ENCODE assay signal across 13 mouse cellular contexts in genomic region chr12:112350733-112351132, GRCm38 (mm10).
DNase-seq lines count a peak whose midpoint lies in the region; ATAC-seq and TF ChIP-seq lines count a peak whose summit lies in the region.
"Had no signal": no experiment of that assay in that cellular context is flagged by ENCODE, and none has a peak within 500 bp of the region (broad histone marks: within the 10 kb centered on the region; RNA-seq: fewer than 3 reads in every experiment).

No protein-coding gene starts in this region.

- no peaks in the 10 kb centered on the region for H3K36me3 ChIP-seq in forebrain, embryonic 13.5 days (ENCODE audit: poor library complexity, severe bottlenecking)
- H3K36me3 ChIP-seq in forebrain, embryonic 12.5 days (replicated peaks), result no peaks in the 10 kb centered on the region
- H3K36me3 ChIP-seq in kidney, embryonic 15.5 days, result no peaks in the 10 kb centered on the region
- no peaks in the 10 kb centered on the region for H3K36me3 ChIP-seq in forebrain, postnatal 0 days (ENCODE audit: insufficient read depth)
- no peaks in the 10 kb centered on the region for H3K36me3 ChIP-seq in intestine, embryonic 16.5 days (ENCODE audit: control insufficient read depth, insufficient read depth, low read length)

- H3K4me2 ChIP-seq in forebrain, embryonic 13.5 days, result no peak overlapping the region
- no peak overlapping the region for H3K4me2 ChIP-seq in forebrain, embryonic 12.5 days
- no peak overlapping the region for H3K4me2 ChIP-seq in kidney, embryonic 15.5 days
- H3K4me2 ChIP-seq in forebrain, postnatal 0 days (ENCODE audit: low read depth), result no peak overlapping the region
- H3K4me2 ChIP-seq in intestine, embryonic 16.5 days (ENCODE audit: low read depth, low read length), result no peak overlapping the region

- H3K9me3 ChIP-seq in forebrain, embryonic 13.5 days (replicated peaks), result no peaks in the 10 kb centered on the region
- 0 out of 2 replicates have a peak, but pooled peaks cover 3% of the 10 kb centered on the region for H3K9me3 ChIP-seq in forebrain, embryonic 12.5 days
- 0 out of 2 replicates have a peak, but pooled peaks cover 2% of the 10 kb centered on the region for H3K9me3 ChIP-seq in kidney, embryonic 15.5 days (replicated peaks)
- H3K9me3 ChIP-seq in forebrain, postnatal 0 days (ENCODE audit: low read length), result no peaks in the 10 kb centered on the region
- no peaks in the 10 kb centered on the region for H3K9me3 ChIP-seq in intestine, embryonic 16.5 days (ENCODE audit: control insufficient read depth, low read length)

- H3K9ac ChIP-seq in forebrain, embryonic 13.5 days, result no peak overlapping the region
- no peak overlapping the region for H3K9ac ChIP-seq in forebrain, embryonic 12.5 days
- no peak overlapping the region for H3K9ac ChIP-seq in kidney, embryonic 15.5 days
- H3K9ac ChIP-seq in forebrain, postnatal 0 days, result no peak overlapping the region
- H3K9ac ChIP-seq in intestine, embryonic 16.5 days (ENCODE audit: low read depth, low read length), result no peak overlapping the region
- H3K9ac ChIP-seq: liver, embryonic 14.5 days had no signal

- peaks cover 18% of the 10 kb centered on the region for H3K4me1 ChIP-seq in forebrain, embryonic 13.5 days
- H3K4me1 ChIP-seq in forebrain, embryonic 12.5 days, result peaks cover 17% of the 10 kb centered on the region
- H3K4me1 ChIP-seq in kidney, embryonic 15.5 days, result peaks cover 24% of the 10 kb centered on the region
- H3K4me1 ChIP-seq in forebrain, postnatal 0 days (ENCODE audit: insufficient read depth), result 0 out of 2 replicates have a peak, but pooled peaks cover 3% of the 10 kb centered on the region
- peaks cover 4% of the 10 kb centered on the region; the same call in 1 of the 2 replicates for H3K4me1 ChIP-seq in intestine, embryonic 16.5 days (ENCODE audit: control insufficient read depth, insufficient read depth, low read length)

- H3K27ac ChIP-seq in forebrain, embryonic 13.5 days, result peak overlapping the region; percentile 69; the same call in 1 of the 2 replicates
- H3K27ac ChIP-seq in forebrain, embryonic 12.5 days, result no peak overlapping the region
- no peak overlapping the region for H3K27ac ChIP-seq in kidney, embryonic 15.5 days
- peak overlapping the region; percentile 73 for H3K27ac ChIP-seq in forebrain, postnatal 0 days (ENCODE audit: low read depth, low read length)
- H3K27ac ChIP-seq in intestine, embryonic 16.5 days (ENCODE audit: low read length), result no peak overlapping the region
- H3K27ac ChIP-seq: liver, embryonic 14.5 days had no signal

- TF ChIP-seq CTCF in forebrain, postnatal 0 days (IDR thresholded peaks at IDR 0.05; ENCODE audit: low read depth), result no peak

- no peak for ATAC-seq in forebrain, embryonic 13.5 days
- ATAC-seq in forebrain, embryonic 12.5 days (ENCODE audit: low FRiP score), result no peak
- ATAC-seq in kidney, embryonic 15.5 days (replicated peaks; ENCODE audit: low FRiP score), result 0 out of 2 replicates have a peak, but pooled peaks have one; percentile 77
- no peak for ATAC-seq in forebrain, postnatal 0 days
- ATAC-seq in intestine, embryonic 16.5 days, result no peak
- no peak for ATAC-seq in megakaryocyte progenitor cell, adult 5-6 weeks (replicated peaks; ENCODE audit: poor library complexity)
- ATAC-seq: activated CD4-positive, CD25-positive, alpha-beta regulatory T cell, adult 4 months had no signal

- no peak for DNase-seq in kidney, postnatal 14 days
- DNase-seq in forebrain, postnatal 0 days, result no peak
- DNase-seq in retina, embryonic 14.5 days (ENCODE audit: low spot score), result peak; percentile 72
- DNase-seq: cerebellum, adult 11-12 months; embryo, embryonic 11 days; right cerebral cortex, postnatal 14 days had no signal

- no peaks in the 10 kb centered on the region for H3K27me3 ChIP-seq in forebrain, embryonic 13.5 days
- H3K27me3 ChIP-seq in forebrain, embryonic 12.5 days, result no peaks in the 10 kb centered on the region; the same call in 1 of the 2 replicates
- peaks cover 11% of the 10 kb centered on the region; the same call in 1 of the 2 replicates for H3K27me3 ChIP-seq in kidney, embryonic 15.5 days
- H3K27me3 ChIP-seq in forebrain, postnatal 0 days (ENCODE audit: insufficient read depth, low read length), result no peaks in the 10 kb centered on the region
- no peaks in the 10 kb centered on the region for H3K27me3 ChIP-seq in intestine, embryonic 16.5 days (replicated peaks; ENCODE audit: control insufficient read depth, insufficient read depth, low read length)

- 43% methylated on average over 9 of the region's 9 CpGs for WGBS in forebrain, embryonic 13.5 days
- WGBS in forebrain, embryonic 12.5 days, result 29% methylated on average over 9 of the region's 9 CpGs
- 24% methylated on average over 9 of the region's 9 CpGs for WGBS in kidney, embryonic 15.5 days
- WGBS in forebrain, postnatal 0 days, result 44% methylated on average over 9 of the region's 9 CpGs
- WGBS in intestine, embryonic 16.5 days, result 34% methylated on average over 9 of the region's 9 CpGs

- H3K4me3 ChIP-seq in forebrain, embryonic 13.5 days, result no peak overlapping the region
- H3K4me3 ChIP-seq in forebrain, embryonic 12.5 days (replicated peaks), result no peak overlapping the region
- no peak overlapping the region for H3K4me3 ChIP-seq in kidney, embryonic 15.5 days (replicated peaks)
- no peak overlapping the region for H3K4me3 ChIP-seq in forebrain, postnatal 0 days (ENCODE audit: low read depth, low read length)
- H3K4me3 ChIP-seq in intestine, embryonic 16.5 days (ENCODE audit: low read length), result no peak overlapping the region

Comparison
In these comparisons a context has a peak if more than half of its experiments do, and no peak if none do; other contexts are left out.
1. H3K27ac ChIP-seq: peak in forebrain, embryonic 13.5 days (single experiment) and forebrain, postnatal 0 days (single experiment); none in forebrain, embryonic 12.5 days (single experiment), kidney, embryonic 15.5 days (single experiment) and intestine, embryonic 16.5 days (single experiment).